Mouse (Mus musculus) embryonic facial prominence, embryonic 14.5 days (tissue): ENCODE results near the gene Vmn1r59. TPM values are rescaled to one million over a fixed set of nuclear protein-coding genes. Genes with fewer than 3 reads are reported as not detected.
"Not testable (repeated sequence)": the region's sequence is repeated elsewhere in the genome, so short reads cannot be mapped to it uniquely, and the experiment has no call there.

ENCODE experiments used
- ATAC-seq: fragments of 200-750 bp; cut with Nextera tagmentation; 2 replicates; pipeline ENCODE4 v1.8.0; 2017; ENCODE audit warnings: low read depth, moderate number of reproducible peaks, moderate TSS enrichment
- DNase-seq: peaks from one replicate; pipeline ENCODE4 v3.0.0-alpha.2; 2015; ENCODE audit warnings: low spot score
- H3K27ac ChIP-seq: fragments of 300-500 bp; sonication (generic); replicated peaks from 2 replicates; pipeline ENCODE4 v1.5.1; 2014; ENCODE audit warnings: low read depth, mild to moderate bottlenecking, low read length, moderate library complexity
- H3K27me3 ChIP-seq: fragments of 300-500 bp; sonication (generic); replicated peaks from 2 replicates; pipeline ENCODE4 v1.6.1; 2014; ENCODE audit warnings: low read length; ENCODE audit not compliant: control insufficient read depth, insufficient read depth
- H3K36me3 ChIP-seq: fragments of 300-500 bp; sonication (generic); 2 replicates; pipeline ENCODE4 v1.6.1; 2014; ENCODE audit warnings: low read length, mixed read lengths; ENCODE audit not compliant: control insufficient read depth, insufficient read depth
- H3K4me1 ChIP-seq: fragments of 300-500 bp; sonication (generic); 2 replicates; pipeline ENCODE4 v1.6.1; 2014; ENCODE audit warnings: antibody characterized with exemption, low read length; ENCODE audit not compliant: control insufficient read depth, insufficient read depth
- H3K4me2 ChIP-seq: fragments of 300-500 bp; sonication (generic); 2 replicates; pipeline ENCODE4 v1.6.1; 2014; ENCODE audit warnings: low read depth, mild to moderate bottlenecking, low read length, moderate library complexity, mixed read lengths
- H3K4me3 ChIP-seq: fragments of 300-500 bp; sonication (generic); 2 replicates; pipeline ENCODE4 v1.5.1; 2014; ENCODE audit warnings: low read depth, mild to moderate bottlenecking, low read length
- H3K9ac ChIP-seq: fragments of 300-500 bp; sonication (generic); 2 replicates; pipeline ENCODE4 v1.6.1; 2014; ENCODE audit warnings: low read depth, mild to moderate bottlenecking, low read length, moderate library complexity, mixed read lengths
- H3K9me3 ChIP-seq: fragments of 300-500 bp; sonication (generic); 2 replicates; pipeline ENCODE4 v1.6.1; 2016; ENCODE audit warnings: low read length; ENCODE audit not compliant: control insufficient read depth
- WGBS: fragments of 180-500 bp; shearing (Covaris S2); extraction: QIAGEN DNeasy Blood & Tissue Kit; methylation state at CpG from one replicate; pipeline ENCODE4 v1.1.7; 2014; 5-methylcytosine and 5-hydroxymethylcytosine counted together
- polyA plus RNA-seq: library from polyadenylated mRNA; unstranded; fragments of >200 nt; fragmentation: Nextera tagmentation; extraction: Ambion mirVana; gene quantifications from 2 replicates; pipeline ENCODE4 v1.2.1, GENCODE M21; 2014

Vmn1r59 gene
- not detected in 2 replicates for polyA plus RNA-seq

- H3K4me1 ChIP-seq = no peaks in the 10 kb centered on the region
- no peak within 1 kb of the TSS for H3K4me2 ChIP-seq
- H3K27ac ChIP-seq = no peak within 1 kb of the TSS
- H3K9me3 ChIP-seq = peaks cover 11% of the 10 kb centered on the region; the same call in 1 of the 2 replicates
- DNase-seq (no peak), ATAC-seq (no peak)
- H3K9ac ChIP-seq = no peak within 1 kb of the TSS
- H3K4me3 ChIP-seq = no peak within 1 kb of the TSS
- no peaks in the 10 kb centered on the region for H3K36me3 ChIP-seq
- H3K27me3 ChIP-seq = no peaks in the 10 kb centered on the region
Observed at GRCm38 (mm10) chr7:5456674-5457073, at the start of gene Vmn1r59. TSS of gene Vmn1r59 (minus strand) at chr7:5456774.

DNA sequence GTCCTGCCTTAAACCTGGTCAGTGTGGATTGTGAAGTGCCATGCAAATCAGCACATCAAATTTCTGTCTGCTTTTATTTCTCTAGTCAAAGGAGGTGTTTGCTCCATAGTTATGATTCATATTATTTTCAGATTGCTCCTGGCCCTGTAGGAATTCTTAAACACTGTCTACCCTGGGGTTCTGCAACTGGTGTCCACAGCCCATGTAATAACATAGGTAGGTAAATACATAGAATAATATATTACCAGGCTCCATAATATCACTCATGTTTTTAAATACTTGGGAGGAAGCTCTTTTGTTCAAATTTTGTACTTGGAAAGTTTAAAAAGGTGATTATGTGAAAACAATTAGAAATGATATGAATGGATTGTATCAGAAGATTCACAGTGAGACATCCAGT is 37.3 kb upstream of the Vmn1r59 start, which contains the start of gene Vmn2r28:
Gene Vmn2r28, minus strand, starts transcription at position 101 of the 400 bp plus-strand sequence.
- not testable (repeated sequence) for H3K9ac ChIP-seq, DNase-seq, H3K4me3 ChIP-seq, H3K36me3 ChIP-seq, H3K9me3 ChIP-seq, H3K27ac ChIP-seq, H3K4me2 ChIP-seq, H3K4me1 ChIP-seq, ATAC-seq, H3K27me3 ChIP-seq

- ATAC-seq, H3K9ac ChIP-seq, H3K36me3 ChIP-seq, H3K27me3 ChIP-seq, H3K27ac ChIP-seq, DNase-seq, H3K4me3 ChIP-seq, H3K4me1 ChIP-seq, H3K9me3 ChIP-seq, H3K4me2 ChIP-seq: not testable (repeated sequence)
- WGBS = 63% methylated on average over 3 of the region's 3 CpGs
Observed at GRCm38 (mm10) chr7:5454011-5454410, 2.6 kb downstream of the Vmn1r59 start.

- H3K4me2 ChIP-seq = no peak overlapping the region
- ATAC-seq (no peak), DNase-seq (no peak)
- 0 out of 2 replicates have a peak, but pooled peaks cover 4% of the 10 kb centered on the region for H3K9me3 ChIP-seq
- no peak overlapping the region for H3K27ac ChIP-seq
- no peak overlapping the region for H3K9ac ChIP-seq
- no peaks in the 10 kb centered on the region for H3K27me3 ChIP-seq
- no peaks in the 10 kb centered on the region for H3K36me3 ChIP-seq
- no peaks in the 10 kb centered on the region for H3K4me1 ChIP-seq
- no peak overlapping the region for H3K4me3 ChIP-seq
Observed at GRCm38 (mm10) chr7:5448627-5449026, 7.9 kb downstream of the Vmn1r59 start.

- not testable (repeated sequence) for H3K27me3 ChIP-seq, H3K9ac ChIP-seq, H3K4me3 ChIP-seq, H3K36me3 ChIP-seq, ATAC-seq, DNase-seq, H3K27ac ChIP-seq, H3K4me1 ChIP-seq, H3K4me2 ChIP-seq, H3K9me3 ChIP-seq
Observed at GRCm38 (mm10) chr7:5413296-5413695, 43.3 kb downstream of the Vmn1r59 start, which contains the start of gene Vmn1r58. TSS of gene Vmn1r58 (minus strand) at chr7:5413396.

- 30% methylated on average over 2 of the region's 2 CpGs for WGBS
- Histone ChIP-seq H3K4me1 (no peaks in the 10 kb centered on the region), H3K9ac (no peak overlapping the region), H3K27ac (no peak overlapping the region), H3K4me2 (no peak overlapping the region), H3K27me3 (no peaks in the 10 kb centered on the region), H3K9me3 (no peaks in the 10 kb centered on the region), H3K4me3 (no peak overlapping the region), H3K36me3 (no peaks in the 10 kb centered on the region)
- no peak for ATAC-seq
- no peak for DNase-seq
Observed at GRCm38 (mm10) chr7:5406201-5406600, 50.4 kb downstream of the Vmn1r59 start.

Other genes with a start within 250 kb of the Vmn1r59 start
- not detected in 2 replicates for gene Vmn1r57, start 238.3 kb downstream of the Vmn1r59 start, polyA plus RNA-seq
- gene Gm5065, start 106.2 kb downstream of the Vmn1r59 start, polyA plus RNA-seq = not detected in 2 replicates
- gene Nlrp2, start 105.7 kb downstream of the Vmn1r59 start, polyA plus RNA-seq = not detected in 2 replicates
- gene Vmn1r58, start 43.4 kb downstream of the Vmn1r59 start, polyA plus RNA-seq = not detected in 2 replicates
- gene Vmn2r28, start 37.2 kb upstream of the Vmn1r59 start, polyA plus RNA-seq = not detected in 2 replicates
- gene Vmn1r60, start 90.5 kb upstream of the Vmn1r59 start, polyA plus RNA-seq = not detected in 2 replicates
- not detected in 2 replicates for gene Vmn1r61, start 156.5 kb upstream of the Vmn1r59 start, polyA plus RNA-seq
- not detected in 2 replicates for gene Vmn1r62, start 216.9 kb upstream of the Vmn1r59 start, polyA plus RNA-seq